Mouse (Mus musculus): ENCODE measurements around the gene Cyp2c66. TPM values are rescaled to one million over a fixed set of nuclear protein-coding genes. Genes with fewer than 3 reads are reported as not detected.
"Not testable (repeated sequence)": the region's sequence is repeated elsewhere in the genome, so short reads cannot be mapped to it uniquely, and the experiment has no call there.

Gene Cyp2c66
- not detected in 2 replicates for polyA plus RNA-seq (2015; fragmentation: Nextera tagmentation; extraction: Ambion mirVana)

DNA sequence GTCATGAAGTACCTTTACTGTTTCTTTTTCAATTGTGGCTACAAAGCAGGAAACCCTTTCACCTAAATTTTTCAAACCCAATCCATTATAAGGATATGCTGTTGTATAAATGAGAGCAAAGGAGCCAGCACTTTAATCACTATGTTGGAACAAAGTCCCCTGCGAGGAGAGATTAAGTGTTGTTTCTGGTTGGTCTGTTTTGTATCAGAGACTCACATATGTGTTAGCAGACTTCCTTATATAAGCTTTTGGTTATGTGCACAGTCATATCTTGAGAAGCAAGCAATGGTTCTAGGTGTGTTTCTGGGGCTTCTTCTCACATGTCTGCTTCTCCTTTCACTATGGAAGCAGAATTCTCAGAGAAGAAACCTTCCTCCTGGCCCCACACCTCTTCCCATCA lies at the start of gene Cyp2c66:
TSS of gene Cyp2c66 (plus strand) at position 255 of the 400 bp plus-strand sequence.
- no peak within 1 kb of the TSS for H3K4me2 ChIP-seq
- H3K9me3 ChIP-seq = no peaks in the 10 kb centered on the region
- no peak within 1 kb of the TSS for H3K27ac ChIP-seq (replicated peaks)
- WGBS = 65% methylated on average over 1 of the region's 1 CpGs
- no peaks in the 10 kb centered on the region for H3K36me3 ChIP-seq
- H3K9ac ChIP-seq = no peak within 1 kb of the TSS
- ATAC-seq (ENCODE audit: extremely low read depth, insufficient number of reproducible peaks, low FRiP score, low TSS enrichment) = no peak
- no peaks in the 10 kb centered on the region for H3K4me1 ChIP-seq
- no peak within 1 kb of the TSS for H3K4me3 ChIP-seq
- H3K27me3 ChIP-seq (replicated peaks) = no peaks in the 10 kb centered on the region

DNA sequence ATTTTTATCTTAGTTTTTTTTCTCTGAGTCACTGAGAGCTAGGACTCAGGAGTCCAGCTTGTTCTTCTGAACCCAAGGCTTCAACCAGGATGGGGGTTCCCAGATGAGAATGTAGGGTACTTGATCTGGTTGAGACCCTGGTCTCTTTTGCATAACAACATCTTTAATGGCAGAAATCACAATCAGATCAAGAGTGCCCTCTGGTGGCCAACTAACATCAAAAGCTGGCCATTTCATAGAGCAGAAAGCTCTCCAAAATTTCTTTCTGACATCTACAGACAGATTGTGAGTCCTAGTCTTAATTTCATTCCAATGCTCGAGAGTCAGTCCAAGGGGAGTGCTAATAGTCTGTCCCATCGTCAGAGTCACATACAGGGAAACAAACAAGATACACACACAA lies 14.9 kb upstream of the Cyp2c66 start:
- not testable (repeated sequence) for H3K36me3 ChIP-seq; H3K4me2 ChIP-seq; H3K9ac ChIP-seq; H3K4me1 ChIP-seq; H3K4me3 ChIP-seq; H3K27ac ChIP-seq (replicated peaks); ATAC-seq (ENCODE audit: extremely low read depth, insufficient number of reproducible peaks, low FRiP score, low TSS enrichment); H3K27me3 ChIP-seq (replicated peaks)
- WGBS = 66% methylated on average over 2 of the region's 2 CpGs
- peaks cover 31% of the 10 kb centered on the region; the same call in 1 of the 2 replicates for H3K9me3 ChIP-seq

DNA sequence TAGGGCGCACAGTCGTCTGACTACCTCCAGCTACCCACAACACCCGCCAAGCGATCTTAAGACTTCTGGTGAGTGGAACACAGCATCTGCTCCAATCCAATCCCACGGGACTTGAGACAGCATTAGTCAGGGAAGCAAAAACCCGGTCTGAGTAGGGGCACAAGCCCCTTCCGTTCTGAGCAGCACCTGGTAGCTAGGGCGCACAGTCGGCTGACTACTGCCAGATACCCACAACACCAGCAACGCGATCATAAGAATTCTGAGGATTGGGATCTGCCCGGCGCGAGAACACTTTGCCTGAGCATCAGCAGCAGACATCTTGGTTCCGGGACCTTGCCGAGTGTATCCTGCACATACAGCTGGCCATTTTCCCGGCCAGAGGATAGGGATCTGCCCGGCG lies 43.1 kb downstream of the Cyp2c66 start:
- not testable (repeated sequence) for H3K27me3 ChIP-seq (replicated peaks); H3K4me1 ChIP-seq; H3K36me3 ChIP-seq; H3K9ac ChIP-seq; ATAC-seq (ENCODE audit: extremely low read depth, insufficient number of reproducible peaks, low FRiP score, low TSS enrichment); H3K4me3 ChIP-seq; H3K4me2 ChIP-seq; H3K9me3 ChIP-seq; H3K27ac ChIP-seq (replicated peaks)
- 70% methylated on average over 19 of the region's 19 CpGs for WGBS

Other genes with a start within 250 kb of the Cyp2c66 start
- gene Hells, start 183.0 kb upstream of the Cyp2c66 start, polyA plus RNA-seq (2015; fragmentation: Nextera tagmentation; extraction: Ambion mirVana) = 20.6 and 22.9 TPM in 2 replicates
- gene Cyp2c55, start 106.9 kb upstream of the Cyp2c66 start, polyA plus RNA-seq (2015; fragmentation: Nextera tagmentation; extraction: Ambion mirVana) = not detected in 2 replicates
- not detected in 2 replicates for gene Cyp2c65, start 52.9 kb upstream of the Cyp2c66 start, polyA plus RNA-seq (2015; fragmentation: Nextera tagmentation; extraction: Ambion mirVana)
- not detected in 2 replicates for gene Cyp2c29, start 155.5 kb downstream of the Cyp2c66 start, polyA plus RNA-seq (2015; fragmentation: Nextera tagmentation; extraction: Ambion mirVana)